Mouse (Mus musculus) embryonic fibroblast, embryonic 13.5 days (primary cell): ENCODE measurements around the gene Bbs5. TPM values are rescaled to one million over a fixed set of nuclear protein-coding genes. Genes with fewer than 3 reads are reported as not detected.

Source experiments
- H3K27ac ChIP-seq: 2 replicates; pipeline ENCODE4 v1.5.1; 2012; ENCODE audit warnings: low read length, control low read depth, inconsistent platforms; ENCODE audit not compliant: insufficient read depth
- H3K4me1 ChIP-seq: 2 replicates; pipeline ENCODE4 v1.6.1; 2011; ENCODE audit warnings: low read length; ENCODE audit not compliant: control insufficient read depth, insufficient read depth
- H3K4me3 ChIP-seq: 2 replicates; pipeline ENCODE4 v1.5.1; 2011; ENCODE audit warnings: mild to moderate bottlenecking, control low read depth, low read length; ENCODE audit not compliant: insufficient read depth
- CTCF ChIP-seq: IDR thresholded peaks from 2 replicates; pipeline ENCODE4 v1.5.1; 2011; ENCODE audit warnings: mild to moderate bottlenecking, control low read depth, low read length, moderate library complexity, borderline replicate concordance; ENCODE audit not compliant: insufficient read depth
- POLR2A ChIP-seq: IDR thresholded peaks from 2 replicates; pipeline ENCODE4 v1.6.1; 2011; ENCODE audit warnings: low read depth, mild to moderate bottlenecking, control low read depth, low read length, moderate library complexity
- polyA plus RNA-seq: library from polyadenylated mRNA; stranded (reverse); fragments of >200 nt; gene quantifications from 2 replicates; pipeline ENCODE4 v1.2.4, GENCODE M21; 2011; ENCODE audit warnings: low read depth; ENCODE audit not compliant: missing spikeins, insufficient read length

The Bbs5 gene
- 19.3 and 20.2 TPM in 2 replicates for polyA plus RNA-seq

GRCm38 (mm10) chr2:69646726-69647490 is at the start of gene Bbs5:
Gene Bbs5 (plus strand): TSS chr2:69647171.
- peak within 1 kb of the TSS; percentile 45 for H3K27ac ChIP-seq
- peak within 1 kb of the TSS; percentile 88 for H3K4me3 ChIP-seq

DNA sequence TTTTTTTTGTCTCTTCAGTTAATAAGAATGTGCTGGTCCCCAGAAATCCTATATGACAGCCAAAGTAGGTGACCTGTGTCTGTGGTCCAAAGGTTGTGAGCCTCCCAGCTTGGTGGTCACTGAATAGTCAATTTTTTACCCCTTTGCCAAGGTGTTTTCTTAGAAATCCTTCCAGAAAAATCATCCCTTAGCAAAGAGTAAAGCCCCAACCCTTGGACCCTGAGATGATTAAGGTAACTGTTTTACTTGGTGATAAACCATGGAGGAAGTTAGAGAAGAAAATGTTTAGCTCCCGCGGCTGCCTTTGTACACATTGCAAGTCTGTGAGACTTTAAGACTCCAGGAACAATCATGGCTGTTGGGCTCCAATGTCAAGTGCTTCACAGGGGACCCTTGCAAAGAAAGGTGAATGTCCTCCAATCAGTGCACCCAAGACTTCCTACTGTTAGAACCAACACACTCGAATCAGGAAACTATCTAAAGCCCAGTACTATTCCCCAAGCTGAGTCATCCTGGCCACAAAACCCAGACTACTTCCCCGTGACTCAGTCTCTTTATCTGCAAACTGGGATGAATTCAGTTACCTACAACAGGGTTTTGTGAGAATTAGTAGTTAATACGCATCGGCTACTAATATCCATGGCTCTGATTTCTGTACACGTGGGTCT is 43.1 kb upstream of the Bbs5 start:
- H3K4me1 ChIP-seq = no peaks in the 10 kb centered on the region
- no peak overlapping the region for H3K4me3 ChIP-seq
- no peak overlapping the region for H3K27ac ChIP-seq
- TF ChIP-seq CTCF = no peak
- no peak for TF ChIP-seq POLR2A

More at GRCm38 (mm10) chr2:69646726-69647490, at the start of gene Bbs5:
- TF ChIP-seq POLR2A = peak; percentile 48; the same call in 1 of the 2 replicates
- TF ChIP-seq CTCF = no peak
- H3K4me1 ChIP-seq = peaks cover 2% of the 10 kb centered on the region; the same call in 1 of the 2 replicates

DNA sequence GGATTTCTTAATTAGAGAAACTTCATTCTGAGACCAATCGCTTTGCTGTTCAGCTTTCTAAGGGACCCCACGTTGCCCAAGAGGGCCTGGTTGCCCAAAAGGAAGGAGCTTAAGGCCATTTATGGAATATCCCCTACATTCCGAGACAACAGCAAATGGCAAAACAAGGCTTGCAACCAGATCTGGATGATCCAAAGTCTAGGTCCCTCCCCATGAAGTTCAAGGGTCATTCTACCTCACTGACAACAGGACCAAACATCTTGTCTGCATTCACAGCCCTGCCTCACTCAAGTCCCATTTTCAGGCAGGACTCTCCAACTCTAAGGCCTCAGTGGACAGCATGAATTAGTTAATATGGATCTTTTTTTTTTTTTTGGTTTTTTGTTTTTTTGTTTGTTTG is 40.4 kb upstream of the Bbs5 start:
- no peak for TF ChIP-seq POLR2A
- Histone ChIP-seq H3K4me1 (no peaks in the 10 kb centered on the region), H3K27ac (no peak overlapping the region), H3K4me3 (no peak overlapping the region)

- H3K27ac ChIP-seq = no peak overlapping the region
- H3K4me1 ChIP-seq = no peaks in the 10 kb centered on the region
- TF ChIP-seq CTCF = no peak
- no peak for TF ChIP-seq POLR2A
- H3K4me3 ChIP-seq = no peak overlapping the region
These were observed 34.7 kb upstream of the Bbs5 start for GRCm38 (mm10) chr2:69612237-69612636.

DNA sequence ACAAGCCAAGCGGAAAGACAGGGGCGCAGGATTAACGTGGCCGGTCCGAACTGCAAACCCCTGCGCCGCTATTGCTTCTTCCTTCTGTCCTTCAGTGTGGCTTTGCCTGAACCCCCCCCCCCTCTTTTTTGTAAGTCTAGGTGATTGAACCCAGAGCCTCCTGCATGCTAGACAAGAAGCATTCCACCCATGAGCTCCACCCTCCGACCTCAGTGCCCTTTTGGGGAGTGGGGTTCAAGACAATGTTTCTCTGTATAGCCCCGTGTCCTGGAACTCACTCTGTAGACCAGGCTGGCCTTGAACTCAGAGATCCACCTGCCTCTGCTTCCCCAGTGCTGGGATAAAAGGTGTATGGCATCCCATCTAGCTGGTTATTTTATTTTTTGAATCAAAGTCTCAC is 34.3 kb upstream of the Bbs5 start:
- Histone ChIP-seq H3K4me3 (no peak overlapping the region), H3K27ac (no peak overlapping the region), H3K4me1 (no peaks in the 10 kb centered on the region)
- TF ChIP-seq CTCF (no peak), POLR2A (no peak)

DNA sequence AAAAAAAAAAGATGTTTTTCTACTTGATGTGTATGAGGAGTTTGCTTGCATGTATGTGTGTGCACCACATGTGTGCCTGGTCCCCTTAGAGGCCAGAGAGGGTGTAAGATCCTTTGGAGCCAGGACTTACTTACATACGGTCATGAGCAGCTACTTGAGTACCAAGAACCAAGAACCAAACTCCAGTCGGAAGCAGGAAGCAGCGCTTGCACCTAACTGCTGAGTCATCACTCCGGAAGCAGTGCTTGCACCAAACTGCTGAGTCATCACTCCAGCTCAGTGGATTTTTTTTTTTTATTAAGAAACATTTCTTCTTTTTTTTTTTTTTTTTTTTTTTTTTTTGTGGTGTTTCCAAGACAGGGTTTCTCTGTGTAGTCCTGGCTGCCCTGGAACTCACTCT is 33.7 kb upstream of the Bbs5 start:
- Histone ChIP-seq H3K4me3 (no peak overlapping the region), H3K4me1 (no peaks in the 10 kb centered on the region), H3K27ac (no peak overlapping the region)
- TF ChIP-seq POLR2A (no peak), CTCF (no peak)

DNA sequence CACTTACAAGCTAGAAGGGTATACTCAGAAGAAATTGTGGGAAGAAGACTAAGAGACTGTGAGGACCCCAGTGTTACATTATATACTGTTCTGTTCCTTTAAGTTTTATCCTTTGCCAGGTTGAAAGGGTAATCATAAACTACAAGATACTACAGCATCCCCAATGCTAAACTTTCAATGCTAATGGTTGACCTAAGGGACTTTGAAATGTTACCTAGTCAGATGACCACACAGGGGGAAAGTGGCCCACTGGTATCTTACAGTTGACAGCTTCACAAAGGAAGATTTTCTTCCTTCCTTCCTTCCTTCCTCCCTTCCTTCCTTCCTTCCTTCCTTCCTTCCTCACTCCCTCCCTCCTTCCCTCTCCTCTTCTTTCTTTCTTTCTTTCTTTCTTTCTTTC is 28.6 kb upstream of the Bbs5 start:
- TF ChIP-seq CTCF (no peak), POLR2A (no peak)
- Histone ChIP-seq H3K4me3 (no peak overlapping the region), H3K27ac (no peak overlapping the region), H3K4me1 (no peaks in the 10 kb centered on the region)

DNA sequence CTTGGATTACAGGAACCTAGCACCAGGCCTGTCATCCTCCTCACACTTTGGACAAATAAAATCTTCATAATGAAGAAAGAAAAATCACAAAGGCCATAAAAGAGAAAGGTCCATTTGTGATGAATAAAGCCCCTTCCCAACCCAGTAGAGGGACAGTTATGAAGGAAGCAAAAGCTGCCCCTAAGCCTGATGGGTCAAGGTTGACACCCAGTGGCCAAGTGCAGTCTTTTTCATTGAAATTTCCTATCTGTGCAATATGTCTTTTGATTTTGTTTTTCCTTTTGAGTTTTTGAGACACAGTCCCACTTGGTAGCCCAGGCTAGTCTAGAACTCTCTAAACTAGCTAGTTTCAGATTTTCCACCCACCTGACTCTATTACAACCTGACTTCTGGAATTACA is 27.7 kb upstream of the Bbs5 start:
- no peak overlapping the region for H3K27ac ChIP-seq
- H3K4me3 ChIP-seq = no peak overlapping the region
- no peaks in the 10 kb centered on the region for H3K4me1 ChIP-seq
- TF ChIP-seq CTCF (no peak), POLR2A (no peak)

GRCm38 (mm10) chr2:69629215-69629614 is 17.8 kb upstream of the Bbs5 start:
- no peak for TF ChIP-seq CTCF
- TF ChIP-seq POLR2A = no peak

GRCm38 (mm10) chr2:69629914-69630313 is 17.1 kb upstream of the Bbs5 start:
- Histone ChIP-seq H3K27ac (no peak overlapping the region), H3K4me1 (no peaks in the 10 kb centered on the region), H3K4me3 (no peak overlapping the region)
- TF ChIP-seq POLR2A (no peak), CTCF (no peak)

More at GRCm38 (mm10) chr2:69629215-69629614, 17.8 kb upstream of the Bbs5 start:
- Histone ChIP-seq H3K4me3 (no peak overlapping the region), H3K27ac (no peak overlapping the region), H3K4me1 (no peaks in the 10 kb centered on the region)
